Mouse (Mus musculus): ENCODE results near the gene Smgc. TPM values are rescaled to one million over a fixed set of nuclear protein-coding genes. Genes with fewer than 3 reads are reported as not detected.

The Smgc gene
- not detected for total RNA-seq (2023)

GRCm38 (mm10) chr15:91837965-91838364 is at the start of gene Smgc:
TSS of gene Smgc (plus strand) at chr15:91838265.

Other genes starting within 250 kb of the Smgc start
- 16.6 TPM for gene Lrrk2, start 165.1 kb upstream of the Smgc start, total RNA-seq (2023)
- gene Cntn1, start 212.9 kb downstream of the Smgc start, total RNA-seq (2023) = not detected